Mouse (Mus musculus): Measurements from ENCODE around the gene Gmip.

GRCm38 (mm10) chr8:69861251-69861650, 52.8 kb downstream of the Gmip start:
- TF ChIP-seq POLR2AphosphoS5 (IDR thresholded peaks at IDR 0.05; ENCODE audit: insufficient replicate concordance, low read depth, low read length) (no peak), CTCF (IDR thresholded peaks at IDR 0.05; ENCODE audit: low read depth, low read length) (no peak), GATA2 (IDR thresholded peaks at IDR 0.05; ENCODE audit: borderline replicate concordance, low read depth, low read length) (no peak), TAL1 (conservative IDR thresholded peaks at IDR 0.05; ENCODE audit: low read depth, low read length) (no peak)
